Mouse (Mus musculus): ENCODE results near the gene Tbxa2r.

- TF ChIP-seq CTCF (IDR thresholded peaks at IDR 0.05; ENCODE audit: insufficient read depth, low read length) (no peak), POLR2A (IDR thresholded peaks at IDR 0.05; ENCODE audit: borderline replicate concordance, extremely low read depth, low read depth, low read length) (no peak)
Measured at GRCm38 (mm10) chr10:81382039-81382438, 53.5 kb downstream of the Tbxa2r start.

Data from lung, adult 2 months (tissue).